Mouse (Mus musculus) adrenal gland, postnatal 14 days (tissue): Measurements from ENCODE around the gene Cebpb. TPM values are rescaled to one million over a fixed set of nuclear protein-coding genes. Genes with fewer than 3 reads are reported as not detected.

Source experiments
- DNase-seq: peaks from one replicate; pipeline ENCODE4 v3.0.0; 2021; ENCODE audit warnings: mixed read lengths
- total RNA-seq: library from RNA; stranded (reverse); gene quantifications from 2 replicates; pipeline ENCODE4 v1.2.3, GENCODE M21; 2021

Gene Cebpb
- total RNA-seq, 1 experiment from 2014 or later = 403 TPM

DNA sequence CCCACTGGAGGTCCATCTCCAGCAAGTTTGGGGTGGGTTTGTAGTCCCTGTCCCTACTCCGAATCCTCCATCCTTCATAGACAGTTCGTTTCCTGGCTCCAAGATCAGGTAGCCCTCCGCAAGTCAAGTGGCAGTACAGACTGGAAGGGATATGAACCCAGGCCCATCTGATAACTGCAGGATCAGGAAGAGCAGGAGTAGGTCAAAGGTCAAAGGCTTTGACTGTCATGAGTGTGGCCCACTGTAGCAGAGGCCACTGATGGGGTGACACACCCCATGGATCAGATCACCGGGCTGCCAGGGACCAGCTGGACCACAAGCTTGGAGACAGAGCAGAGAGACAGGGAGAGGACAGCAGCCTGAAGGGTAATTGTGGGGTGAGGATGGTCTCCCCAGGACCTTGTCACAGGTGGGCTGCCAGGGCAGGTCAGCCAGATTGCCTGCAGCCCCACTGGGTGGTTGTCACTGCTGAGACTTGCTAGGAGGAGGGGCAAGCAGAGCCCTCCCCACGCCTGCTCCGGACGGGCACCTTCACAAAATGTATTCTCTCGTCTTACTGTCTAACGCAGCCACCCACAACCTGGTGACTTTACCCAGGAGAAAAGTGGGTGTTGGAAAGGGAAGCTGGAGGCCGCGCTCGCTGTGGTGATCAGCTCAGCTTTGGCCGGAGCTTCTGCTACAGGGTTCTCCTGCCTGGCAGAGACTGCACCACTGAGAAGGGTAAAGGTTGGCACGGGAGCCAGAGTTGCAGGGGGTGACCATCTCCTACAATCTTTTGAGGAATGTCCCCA, 3.4 kb downstream of the Cebpb start:
- DNase-seq = peak; percentile 38

GRCm38 (mm10) chr2:167692831-167693230, 4.1 kb downstream of the Cebpb start:
- peak; percentile 48 for DNase-seq

DNA sequence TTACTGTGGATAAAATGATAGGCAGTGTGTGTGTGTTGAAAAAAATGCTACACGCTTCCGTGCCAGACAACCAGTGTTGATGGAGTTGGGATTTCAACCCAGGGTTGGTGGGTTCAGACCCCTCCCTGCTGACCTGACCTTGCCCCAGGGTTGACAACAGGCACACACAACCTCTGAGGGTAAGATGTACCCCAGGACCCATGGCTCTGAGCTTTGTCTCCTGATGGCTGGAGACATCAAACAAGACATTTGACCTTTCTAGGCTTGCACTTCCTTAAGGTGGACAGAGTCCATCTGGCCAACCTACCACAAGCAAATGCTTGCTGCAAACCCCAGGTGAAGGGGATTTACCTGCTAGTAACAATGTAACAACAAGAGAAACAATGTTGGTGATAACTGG, 4.8 kb downstream of the Cebpb start:
- DNase-seq = no peak

DNA sequence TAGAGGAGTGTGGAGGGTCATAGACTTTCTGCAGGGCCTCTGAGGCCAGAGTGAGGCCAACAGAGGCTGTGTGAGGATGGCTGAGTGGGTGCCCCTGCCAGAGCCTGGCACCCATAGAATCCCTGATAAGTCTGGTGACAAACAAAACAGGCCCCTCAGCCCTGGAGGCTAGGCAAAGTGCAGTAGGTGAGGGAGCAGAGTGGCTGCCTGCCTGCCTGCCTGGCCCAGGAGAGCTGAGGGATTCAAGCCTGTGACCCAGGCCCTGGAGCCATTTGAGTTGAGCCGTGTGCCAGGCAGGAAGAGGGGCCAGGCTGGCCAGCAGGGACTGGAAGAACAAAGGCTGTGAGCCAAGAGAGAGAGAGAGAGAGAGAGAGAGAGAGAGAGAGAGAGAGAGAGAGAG, 5.5 kb downstream of the Cebpb start:
- peak; percentile 77 for DNase-seq

GRCm38 (mm10) chr2:167694963-167695362, 6.2 kb downstream of the Cebpb start:
- no peak for DNase-seq

GRCm38 (mm10) chr2:167695491-167695890, 6.8 kb downstream of the Cebpb start:
- no peak for DNase-seq

DNA sequence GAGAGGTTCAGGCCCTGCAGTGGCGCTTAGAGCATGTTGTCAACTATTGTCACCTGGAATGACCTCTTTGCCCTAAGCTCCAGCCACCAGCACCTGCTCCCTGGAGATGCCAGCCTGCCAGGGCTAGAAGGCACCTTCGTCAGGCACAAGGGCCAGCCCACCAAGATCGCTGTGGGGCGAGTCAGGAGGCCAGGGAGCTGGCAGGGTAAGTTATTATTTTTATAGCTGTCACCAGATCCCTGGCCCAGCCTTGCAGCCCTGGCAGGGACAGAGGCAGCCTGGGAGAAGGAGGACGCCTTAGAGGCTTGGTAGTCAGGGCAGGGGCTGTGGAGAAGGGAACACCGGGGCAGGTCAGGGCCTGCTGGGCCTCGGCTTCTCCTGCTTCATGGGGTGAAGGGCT, 7.4 kb downstream of the Cebpb start:
- peak; percentile 82 for DNase-seq

- DNase-seq = peak; percentile 82
Measured at GRCm38 (mm10) chr2:167697902-167698301, 9.2 kb downstream of the Cebpb start.

- peak; percentile 65 for DNase-seq
Measured at GRCm38 (mm10) chr2:167700018-167700417, 11.3 kb downstream of the Cebpb start.

GRCm38 (mm10) chr2:167701472-167701871, 12.8 kb downstream of the Cebpb start:
- no peak for DNase-seq

DNA sequence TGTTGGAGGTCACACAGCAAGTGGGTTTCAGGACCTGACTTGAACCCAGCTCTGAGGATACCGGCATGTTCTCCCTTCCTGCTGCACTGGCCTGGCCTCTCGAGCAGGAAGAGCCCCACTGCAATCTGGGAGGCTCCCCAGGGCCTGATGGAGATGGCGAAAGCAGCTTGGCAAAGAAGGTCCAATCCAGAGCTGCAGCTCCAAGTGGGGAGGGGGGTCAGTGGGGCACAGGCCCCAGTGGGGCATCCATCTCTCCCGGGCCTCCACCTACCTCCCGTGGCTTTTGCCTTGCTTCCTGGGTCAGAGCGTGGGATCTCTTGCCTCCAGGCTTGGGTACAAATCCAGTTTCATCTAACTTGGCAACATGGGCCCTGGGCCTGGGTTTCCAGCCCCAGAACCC, 13.4 kb downstream of the Cebpb start:
- peak; percentile 78 for DNase-seq

GRCm38 (mm10) chr2:167704409-167704808, 15.7 kb downstream of the Cebpb start:
- no peak for DNase-seq

- DNase-seq = peak; percentile 46
Measured at GRCm38 (mm10) chr2:167706183-167706939, 17.6 kb downstream of the Cebpb start.

DNA sequence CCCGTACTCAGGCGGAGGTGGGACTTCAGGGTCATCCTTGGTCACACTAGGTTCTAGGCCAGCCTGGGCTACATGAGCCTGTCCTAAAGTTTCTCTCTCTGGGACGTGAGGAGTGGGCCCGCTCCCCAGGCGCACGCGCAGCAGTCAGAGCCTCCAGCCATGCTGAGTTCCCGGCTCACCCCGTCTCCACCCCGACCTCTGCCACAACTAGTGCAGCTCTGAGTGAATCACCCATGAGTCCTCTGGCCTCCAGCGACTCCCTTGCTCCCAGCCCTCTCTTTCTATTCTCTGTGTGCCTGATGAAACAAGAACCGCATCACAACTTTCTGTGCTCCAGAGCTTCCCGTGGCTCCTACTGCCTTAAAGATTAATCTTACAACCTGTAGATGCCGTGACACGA, 19.7 kb downstream of the Cebpb start:
- DNase-seq = peak; percentile 71

DNA sequence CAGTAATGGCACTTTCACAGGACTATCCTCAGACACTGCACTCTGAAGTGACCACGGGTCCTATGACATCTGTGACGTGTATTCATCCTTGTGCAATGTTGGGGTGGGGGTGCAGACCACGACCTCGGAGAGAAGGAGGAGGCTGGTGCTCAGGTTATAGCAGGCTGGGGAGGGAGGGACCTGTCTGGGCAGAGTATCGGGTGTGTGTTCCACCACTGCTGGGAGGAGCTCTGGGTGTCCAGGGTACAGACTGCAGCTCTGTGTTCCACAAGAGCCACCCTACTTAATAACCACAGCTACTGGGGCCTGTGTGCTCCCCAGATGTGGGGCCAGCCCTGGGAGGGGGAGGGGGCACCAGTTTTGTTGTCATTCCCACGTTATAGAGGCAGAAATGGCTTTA, 21.3 kb downstream of the Cebpb start:
- DNase-seq = no peak

- DNase-seq = no peak
Measured at GRCm38 (mm10) chr2:167710574-167710973, 21.9 kb downstream of the Cebpb start.

- DNase-seq = peak; percentile 66
Measured at GRCm38 (mm10) chr2:167712872-167713821, 24.4 kb downstream of the Cebpb start.

DNA sequence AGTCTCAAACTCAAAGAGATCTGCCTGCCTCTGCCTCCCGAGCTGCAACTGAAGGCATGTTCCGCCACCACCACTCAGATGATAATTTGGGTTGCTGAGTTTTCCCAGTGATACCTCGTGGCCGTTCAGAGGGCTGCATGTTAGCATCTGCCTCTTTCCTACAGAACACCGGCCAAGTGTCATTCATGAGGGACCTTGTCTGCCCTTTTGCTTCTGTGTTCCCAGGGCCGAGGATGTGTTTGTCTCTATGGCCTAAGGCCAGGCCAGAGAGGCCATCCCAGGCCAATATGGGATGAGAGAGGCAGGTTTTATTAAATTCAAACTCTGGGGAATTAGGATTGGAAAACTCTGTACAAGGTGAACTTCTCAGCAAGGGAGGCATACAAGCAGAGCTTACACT, 25.6 kb downstream of the Cebpb start:
- DNase-seq = peak; percentile 59

GRCm38 (mm10) chr2:167715008-167715407, 26.3 kb downstream of the Cebpb start:
- no peak for DNase-seq

- no peak for DNase-seq
Measured at GRCm38 (mm10) chr2:167717208-167717607, 28.5 kb downstream of the Cebpb start.

GRCm38 (mm10) chr2:167719520-167719919, 30.8 kb downstream of the Cebpb start:
- no peak for DNase-seq

- DNase-seq = no peak
Measured at GRCm38 (mm10) chr2:167721159-167721882, 32.6 kb downstream of the Cebpb start.
